Comparison of ENCODE assay signal across 8 mouse cellular contexts in the genomic region with DNA sequence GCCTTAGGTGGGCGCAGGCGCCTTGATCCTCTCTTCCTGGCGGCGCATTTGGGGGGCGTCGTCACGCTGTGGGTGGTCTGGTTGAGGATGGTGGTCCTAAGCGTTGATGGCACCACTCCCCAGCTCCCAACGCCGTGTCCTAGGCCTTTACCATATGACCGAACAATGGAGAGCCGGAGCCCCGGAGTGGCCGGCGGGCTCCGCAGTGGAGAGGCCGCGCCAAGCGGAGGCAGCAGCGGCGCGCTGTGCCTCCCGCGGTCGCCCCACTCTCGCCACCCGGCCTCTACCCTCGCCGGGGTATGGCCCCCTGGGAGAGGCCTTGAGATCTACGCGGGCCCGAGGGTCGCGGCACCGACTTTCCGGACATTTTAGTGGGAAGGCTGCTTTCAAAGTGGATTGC. TPM values are rescaled to one million over a fixed set of nuclear protein-coding genes. Genes with fewer than 3 reads are reported as not detected.
DNase-seq lines count a peak whose midpoint lies in the region; ATAC-seq and TF ChIP-seq lines count a peak whose summit lies in the region.

No protein-coding gene starts in this region.

- no peaks in the 10 kb centered on the region for H3K27me3 ChIP-seq in hindbrain, embryonic 11.5 days (ENCODE audit: control insufficient read depth, insufficient read depth, low read length)
- no peaks in the 10 kb centered on the region for H3K27me3 ChIP-seq in liver, embryonic 15.5 days
- H3K27me3 ChIP-seq in splenic B cell, adult 2 months (ENCODE audit: control insufficient read depth, insufficient read depth, low read length, poor library complexity, severe bottlenecking), result no peaks in the 10 kb centered on the region

- no peak for TF ChIP-seq CTCF in gastrocnemius, adult 2 months (IDR thresholded peaks at IDR 0.05)
- TF ChIP-seq CTCF in cortical plate, adult 2 months (IDR thresholded peaks at IDR 0.05; ENCODE audit: extremely low read depth, insufficient read depth, low read length), result no peak

- under 1% methylated on average over 34 of the region's 36 CpGs for whole genome bisulfite sequencing in hindbrain, embryonic 11.5 days
- WGBS in liver, embryonic 15.5 days (ENCODE audit: insufficient replicate concordance), result 0% methylated on average over 36 of the region's 36 CpGs

- DNase-seq in gastrocnemius, adult 2 months, result peak; percentile 74
- no peak for DNase-seq in gastrocnemius, postnatal 36 days
- peak; percentile 46 for DNase-seq in CD4-positive, CD25-positive, alpha-beta regulatory T cell, adult 2 months (ENCODE audit: low read depth, low spot score)
- DNase-seq in hindbrain, embryonic 11.5 days (ENCODE audit: low spot score), result no peak
- peak; percentile 28 for DNase-seq in splenic B cell, adult 2 months (ENCODE audit: low read depth, low spot score)
- no peak for DNase-seq in cerebellum, adult 11 months

- H3K36me3 ChIP-seq in hindbrain, embryonic 11.5 days (ENCODE audit: control insufficient read depth, insufficient read depth, low read length), result peaks cover 11% of the 10 kb centered on the region; the same call in 1 of the 2 replicates
- peaks cover 29% of the 10 kb centered on the region for H3K36me3 ChIP-seq in liver, embryonic 15.5 days (replicated peaks)
- H3K36me3 ChIP-seq in splenic B cell, adult 2 months (ENCODE audit: control insufficient read depth, insufficient read depth, low read length, poor library complexity, severe bottlenecking), result peaks cover 2% of the 10 kb centered on the region; the same call in 1 of the 2 replicates

- ATAC-seq in hindbrain, embryonic 11.5 days (ENCODE audit: low FRiP score), result peak; percentile 59
- peak; percentile 37 for ATAC-seq in liver, embryonic 15.5 days (ENCODE audit: insufficient read depth)

- intact Hi-C loops in gastrocnemius, adult 2 months (cut with DNase I), result loop anchor here (2.0 kb wide), 1 partner anchor 132 kb away; no protein-coding TSS in a partner anchor
- intact Hi-C loops in gastrocnemius, postnatal 36 days (cut with DNase I), result no loop called here

- TF ChIP-seq POLR2A in cortical plate, adult 2 months (IDR thresholded peaks at IDR 0.05; ENCODE audit: extremely low read depth, insufficient read depth, low read length), result no peak

- no peaks in the 10 kb centered on the region for H3K9me3 ChIP-seq in hindbrain, embryonic 11.5 days (ENCODE audit: control insufficient read depth, low read length)
- no peaks in the 10 kb centered on the region for H3K9me3 ChIP-seq in liver, embryonic 15.5 days (replicated peaks)

- H3K27ac ChIP-seq in gastrocnemius, adult 2 months, result peak overlapping the region; percentile 98
- peak overlapping the region; percentile 88 for H3K27ac ChIP-seq in cortical plate, adult 2 months (ENCODE audit: insufficient read depth, low read length)
- H3K27ac ChIP-seq in hindbrain, embryonic 11.5 days (ENCODE audit: low read depth, low read length), result peak overlapping the region; percentile 96
- peak overlapping the region; percentile 100 for H3K27ac ChIP-seq in liver, embryonic 15.5 days (replicated peaks)

- no peaks in the 10 kb centered on the region for H3K4me1 ChIP-seq in cortical plate, adult 2 months (ENCODE audit: control insufficient read depth, insufficient read depth, low read length)
- H3K4me1 ChIP-seq in hindbrain, embryonic 11.5 days (replicated peaks; ENCODE audit: control insufficient read depth, insufficient read depth, low read length), result peaks cover 3% of the 10 kb centered on the region; the same call in 1 of the 2 replicates
- H3K4me1 ChIP-seq in liver, embryonic 15.5 days (replicated peaks), result peaks cover 47% of the 10 kb centered on the region

- peak overlapping the region; percentile 79 for H3K9ac ChIP-seq in hindbrain, embryonic 11.5 days (ENCODE audit: low read depth, low read length)
- peak overlapping the region; percentile 94 for H3K9ac ChIP-seq in liver, embryonic 15.5 days

- peak overlapping the region; percentile 59 for H3K4me2 ChIP-seq in hindbrain, embryonic 11.5 days (replicated peaks; ENCODE audit: low read depth, low read length)
- peak overlapping the region; percentile 86 for H3K4me2 ChIP-seq in liver, embryonic 15.5 days

- H3K4me3 ChIP-seq in gastrocnemius, adult 2 months, result peak overlapping the region; percentile 88
- H3K4me3 ChIP-seq in cortical plate, adult 2 months (ENCODE audit: insufficient read depth, low read length), result peak overlapping the region; percentile 66
- H3K4me3 ChIP-seq in hindbrain, embryonic 11.5 days (ENCODE audit: low read depth, low read length), result peak overlapping the region; percentile 63
- peak overlapping the region; percentile 92 for H3K4me3 ChIP-seq in liver, embryonic 15.5 days (replicated peaks)

RNA-seq across cellular contexts. Expression of a gene that starts 0.4 kb away (rescaled TPM):
- total RNA-seq in gastrocnemius, adult 2 months (2021), result 1 to 10 TPM; 1.6 to 4.4 TPM
- total RNA-seq in gastrocnemius, postnatal 36 days (2021), result 1 to 10 TPM; 1.6 to 2.9 TPM
- 4.6 and 5.7 TPM in 2 replicates for polyA plus RNA-seq in cortical plate, adult 2 months (2012; rRNA removed)
- polyA plus RNA-seq in hindbrain, embryonic 11.5 days (2014; fragmentation: Nextera tagmentation; extraction: Ambion mirVana), result 0.49 and 0.51 TPM in 2 replicates
- polyA plus RNA-seq in liver, embryonic 15.5 days (2015; fragmentation: Nextera tagmentation; extraction: Ambion mirVana), result 0.55 TPM in 2 replicates

RNA-seq across cellular contexts. Expression of a gene that starts 0.6 kb away (rescaled TPM):
- total RNA-seq in gastrocnemius, adult 2 months (2021), result 100 to 1,000 TPM; 501 to 689 TPM
- 100 to 1,000 TPM; 354 to 444 TPM for total RNA-seq in gastrocnemius, postnatal 36 days (2021)
- 2,520 and 2,775 TPM in 2 replicates for polyA plus RNA-seq in cortical plate, adult 2 months (2012; rRNA removed)
- polyA plus RNA-seq in hindbrain, embryonic 11.5 days (2014; fragmentation: Nextera tagmentation; extraction: Ambion mirVana), result 130 and 143 TPM in 2 replicates
- polyA plus RNA-seq in liver, embryonic 15.5 days (2015; fragmentation: Nextera tagmentation; extraction: Ambion mirVana), result 117 and 128 TPM in 2 replicates

RNA-seq across cellular contexts. Expression of a gene that starts 8.8 kb away (rescaled TPM):
- not detected for total RNA-seq in gastrocnemius, adult 2 months (2021)
- not detected for total RNA-seq in gastrocnemius, postnatal 36 days (2021)
- polyA plus RNA-seq in cortical plate, adult 2 months (2012; rRNA removed), result not detected in 2 replicates
- polyA plus RNA-seq in hindbrain, embryonic 11.5 days (2014; fragmentation: Nextera tagmentation; extraction: Ambion mirVana), result 0.15 TPM in 1 of 2 replicates, not detected in the other
- not detected in 2 replicates for polyA plus RNA-seq in liver, embryonic 15.5 days (2015; fragmentation: Nextera tagmentation; extraction: Ambion mirVana)

RNA-seq across cellular contexts. Expression of a gene that starts 26.2 kb away (rescaled TPM):
- not detected for total RNA-seq in gastrocnemius, adult 2 months (2021)
- not detected for total RNA-seq in gastrocnemius, postnatal 36 days (2021)
- polyA plus RNA-seq in cortical plate, adult 2 months (2012; rRNA removed), result not detected in 2 replicates
- 0.31 and 0.33 TPM in 2 replicates for polyA plus RNA-seq in hindbrain, embryonic 11.5 days (2014; fragmentation: Nextera tagmentation; extraction: Ambion mirVana)
- 0.06 TPM in 2 replicates for polyA plus RNA-seq in liver, embryonic 15.5 days (2015; fragmentation: Nextera tagmentation; extraction: Ambion mirVana)

RNA-seq across cellular contexts. Expression of a gene that starts 56.4 kb away (rescaled TPM):
- under 1 TPM in 1 of 2 experiments, not detected in 1; 0.18 TPM for total RNA-seq in gastrocnemius, adult 2 months (2021)
- total RNA-seq in gastrocnemius, postnatal 36 days (2021), result under 1 TPM in 1 of 2 experiments, not detected in 1; 0.23 TPM
- polyA plus RNA-seq in cortical plate, adult 2 months (2012; rRNA removed), result 6.0 and 6.9 TPM in 2 replicates
- 0.08 TPM in 1 of 2 replicates, not detected in the other for polyA plus RNA-seq in hindbrain, embryonic 11.5 days (2014; fragmentation: Nextera tagmentation; extraction: Ambion mirVana)
- polyA plus RNA-seq in liver, embryonic 15.5 days (2015; fragmentation: Nextera tagmentation; extraction: Ambion mirVana), result not detected in 2 replicates

Comparison
In these comparisons a context has a peak if more than half of its experiments do, and no peak if none do; other contexts are left out.
1. DNase-seq: peak in gastrocnemius, adult 2 months (single experiment), CD4-positive, CD25-positive, alpha-beta regulatory T cell, adult 2 months (single experiment) and splenic B cell, adult 2 months (single experiment); none in gastrocnemius, postnatal 36 days (0 of 2), hindbrain, embryonic 11.5 days (single experiment) and cerebellum, adult 11 months (single experiment).
2. RNA of a gene that starts 0.6 kb away (polyA plus RNA-seq): 2,520 to 2,775 TPM in cortical plate, adult 2 months; 130 to 143 TPM in hindbrain, embryonic 11.5 days and 117 to 128 TPM in liver, embryonic 15.5 days; every median in the first group is over 10 times any median in the second.
3. Peak in every context shown above with its lines, with median percentiles within 50 percentile points of each other: H3K27ac ChIP-seq and H3K4me3 ChIP-seq.